Mouse (Mus musculus) embryonic facial prominence, embryonic 15.5 days (tissue): Measurements from ENCODE around the gene Epas1. TPM values are rescaled to one million over a fixed set of nuclear protein-coding genes. Genes with fewer than 3 reads are reported as not detected.

Experiments used
- ATAC-seq: fragments of 200-750 bp; cut with Nextera tagmentation; 2 replicates; pipeline ENCODE4 v1.8.0; 2017; ENCODE audit warnings: low read depth, moderate TSS enrichment; ENCODE audit not compliant: insufficient number of reproducible peaks, low FRiP score, low TSS enrichment
- H3K27ac ChIP-seq: fragments of 300-500 bp; sonication (generic); replicated peaks from 2 replicates; pipeline ENCODE4 v1.5.1; 2015; ENCODE audit warnings: mild to moderate bottlenecking, inconsistent platforms
- H3K27me3 ChIP-seq: fragments of 300-500 bp; sonication (generic); 2 replicates; pipeline ENCODE4 v1.6.1; 2015; ENCODE audit warnings: inconsistent platforms
- H3K36me3 ChIP-seq: fragments of 300-500 bp; sonication (generic); 2 replicates; pipeline ENCODE4 v1.6.1; 2015; ENCODE audit warnings: mild to moderate bottlenecking, inconsistent platforms
- H3K4me1 ChIP-seq: fragments of 300-500 bp; sonication (generic); 2 replicates; pipeline ENCODE4 v1.6.1; 2015; ENCODE audit warnings: inconsistent platforms
- H3K4me2 ChIP-seq: fragments of 300-500 bp; sonication (generic); replicated peaks from 2 replicates; pipeline ENCODE4 v1.6.1; 2015; ENCODE audit warnings: mild to moderate bottlenecking, inconsistent platforms
- H3K4me3 ChIP-seq: fragments of 300-500 bp; sonication (generic); replicated peaks from 2 replicates; pipeline ENCODE4 v1.5.1; 2015; ENCODE audit warnings: mild to moderate bottlenecking, inconsistent platforms
- H3K9ac ChIP-seq: fragments of 300-500 bp; sonication (generic); 2 replicates; pipeline ENCODE4 v1.6.1; 2015; ENCODE audit warnings: inconsistent platforms
- H3K9me3 ChIP-seq: fragments of 300-500 bp; sonication (generic); replicated peaks from 2 replicates; pipeline ENCODE4 v1.6.1; 2016; ENCODE audit warnings: inconsistent platforms
- WGBS: fragments of 180-500 bp; shearing (Covaris S2); methylation state at CpG from one replicate; pipeline ENCODE4 v1.1.7; 2015; 5-methylcytosine and 5-hydroxymethylcytosine counted together
- polyA plus RNA-seq: library from polyadenylated mRNA; unstranded; fragments of >200 nt; fragmentation: Nextera tagmentation; extraction: Ambion mirVana; gene quantifications from 2 replicates; pipeline ENCODE4 v1.2.1, GENCODE M21; 2015

Gene Epas1
- polyA plus RNA-seq, 1 experiment from 2014 or later, result 9.8 TPM

GRCm38 (mm10) chr17:86731273-86731672, 22.2 kb upstream of the Epas1 start:
- no peaks in the 10 kb centered on the region for H3K36me3 ChIP-seq
- H3K27me3 ChIP-seq, result no peaks in the 10 kb centered on the region
- no peak overlapping the region for H3K4me3 ChIP-seq
- no peak overlapping the region for H3K4me2 ChIP-seq
- no peak overlapping the region for H3K27ac ChIP-seq
- H3K9ac ChIP-seq, result no peak overlapping the region
- no peaks in the 10 kb centered on the region for H3K9me3 ChIP-seq
- peaks cover 9% of the 10 kb centered on the region for H3K4me1 ChIP-seq
- 82% methylated on average over 6 of the region's 6 CpGs for WGBS
- no peak for ATAC-seq

- Histone ChIP-seq H3K36me3 (no peaks in the 10 kb centered on the region), H3K4me2 (peak overlapping the region; percentile 15; the same call in 1 of the 2 replicates), H3K4me3 (no peak overlapping the region), H3K27me3 (no peaks in the 10 kb centered on the region), H3K4me1 (peaks cover 9% of the 10 kb centered on the region), H3K27ac (no peak overlapping the region), H3K9ac (no peak overlapping the region), H3K9me3 (no peaks in the 10 kb centered on the region)
- ATAC-seq, result peak; percentile 72
- WGBS, result 6% methylated on average over 11 of the region's 11 CpGs
Observed at GRCm38 (mm10) chr17:86732024-86732423, 21.5 kb upstream of the Epas1 start.

DNA sequence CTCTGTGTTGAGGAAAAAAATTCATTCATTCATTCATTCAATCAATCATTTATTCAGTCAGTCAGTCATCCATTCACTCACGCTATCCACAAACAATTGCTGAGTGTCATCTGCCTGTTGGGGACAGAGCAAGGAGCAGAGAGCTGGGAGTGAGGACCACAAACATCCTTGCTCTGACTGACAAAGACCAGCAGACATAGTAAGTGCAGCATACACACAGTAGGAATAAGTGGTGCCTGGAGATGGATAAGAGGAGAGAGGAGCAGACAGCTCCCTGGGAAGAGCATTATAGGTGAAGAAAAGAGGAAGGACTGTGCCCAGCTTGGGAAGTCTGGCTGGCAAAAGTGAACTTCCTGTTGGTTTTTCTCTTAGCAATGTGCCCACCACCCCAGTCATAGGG, 21.0 kb upstream of the Epas1 start:
- 70% methylated on average over 1 of the region's 1 CpGs for WGBS
- Histone ChIP-seq H3K36me3 (no peaks in the 10 kb centered on the region), H3K27me3 (no peaks in the 10 kb centered on the region), H3K9ac (no peak overlapping the region), H3K4me3 (no peak overlapping the region), H3K27ac (no peak overlapping the region), H3K4me1 (peaks cover 9% of the 10 kb centered on the region), H3K9me3 (no peaks in the 10 kb centered on the region), H3K4me2 (peak overlapping the region; percentile 15; the same call in 1 of the 2 replicates)
- ATAC-seq, result no peak

- Histone ChIP-seq H3K9me3 (no peaks in the 10 kb centered on the region), H3K36me3 (no peaks in the 10 kb centered on the region), H3K9ac (no peak overlapping the region), H3K4me3 (no peak overlapping the region), H3K27ac (no peak overlapping the region), H3K27me3 (no peaks in the 10 kb centered on the region), H3K4me1 (peaks cover 9% of the 10 kb centered on the region), H3K4me2 (no peak overlapping the region)
- no peak for ATAC-seq
- WGBS, result 81% methylated on average over 4 of the region's 4 CpGs
Observed at GRCm38 (mm10) chr17:86733644-86734043, 19.9 kb upstream of the Epas1 start.

DNA sequence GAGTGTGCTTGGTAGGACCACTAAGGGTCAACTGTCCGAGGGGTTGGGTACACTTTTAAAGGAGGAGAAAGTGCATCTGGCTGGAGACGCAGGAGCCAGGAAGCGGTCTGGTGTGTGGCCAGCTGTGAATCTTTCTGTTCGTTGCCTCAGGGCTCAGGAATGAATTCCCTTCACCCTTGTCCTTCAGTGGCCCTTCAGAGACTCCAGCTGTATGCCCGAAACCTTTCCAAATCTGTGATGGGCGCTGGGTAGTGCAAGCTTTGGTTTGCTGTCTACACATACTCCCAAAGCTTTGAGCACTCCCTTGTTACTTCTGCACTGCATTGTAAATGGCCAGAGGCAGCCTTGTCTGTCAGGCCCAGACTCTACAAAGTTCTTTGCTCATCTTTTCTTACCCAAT, 15.0 kb upstream of the Epas1 start:
- Histone ChIP-seq H3K9me3 (no peaks in the 10 kb centered on the region), H3K36me3 (no peaks in the 10 kb centered on the region), H3K4me2 (no peak overlapping the region), H3K27ac (no peak overlapping the region), H3K27me3 (no peaks in the 10 kb centered on the region), H3K4me1 (no peaks in the 10 kb centered on the region), H3K9ac (no peak overlapping the region), H3K4me3 (no peak overlapping the region)
- ATAC-seq, result no peak
- 59% methylated on average over 6 of the region's 6 CpGs for WGBS

GRCm38 (mm10) chr17:86743351-86743941, 10.1 kb upstream of the Epas1 start:
- Histone ChIP-seq H3K4me1 (no peaks in the 10 kb centered on the region), H3K9me3 (no peaks in the 10 kb centered on the region), H3K36me3 (no peaks in the 10 kb centered on the region), H3K27ac (no peak overlapping the region), H3K27me3 (no peaks in the 10 kb centered on the region), H3K4me3 (no peak overlapping the region), H3K4me2 (no peak overlapping the region), H3K9ac (no peak overlapping the region)
- WGBS, result 83% methylated on average over 7 of the region's 7 CpGs
- no peak for ATAC-seq

DNA sequence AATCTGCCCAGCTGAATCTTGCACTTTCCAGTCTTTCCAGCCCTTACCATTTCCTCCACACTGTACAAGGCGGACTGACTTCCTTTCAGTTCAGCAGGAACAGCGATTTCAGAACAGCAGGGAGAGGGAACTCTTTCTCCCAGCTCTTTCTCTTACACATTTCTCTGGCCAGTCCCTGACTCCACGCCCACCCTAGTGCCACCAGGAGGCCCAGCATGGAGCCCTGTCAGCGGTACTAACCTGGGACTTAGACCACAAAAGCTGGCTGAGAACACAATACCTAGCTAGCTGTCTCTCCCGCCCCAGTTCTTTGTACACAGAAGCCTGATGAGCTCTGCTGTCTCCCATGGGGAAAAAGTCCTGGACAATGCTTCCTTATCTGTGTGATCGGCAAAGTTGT, 8.6 kb upstream of the Epas1 start:
- Histone ChIP-seq H3K27me3 (no peaks in the 10 kb centered on the region), H3K36me3 (no peaks in the 10 kb centered on the region), H3K4me1 (no peaks in the 10 kb centered on the region), H3K27ac (no peak overlapping the region), H3K9ac (no peak overlapping the region), H3K9me3 (no peaks in the 10 kb centered on the region), H3K4me2 (no peak overlapping the region), H3K4me3 (no peak overlapping the region)
- no peak for ATAC-seq
- 50% methylated on average over 6 of the region's 6 CpGs for WGBS

DNA sequence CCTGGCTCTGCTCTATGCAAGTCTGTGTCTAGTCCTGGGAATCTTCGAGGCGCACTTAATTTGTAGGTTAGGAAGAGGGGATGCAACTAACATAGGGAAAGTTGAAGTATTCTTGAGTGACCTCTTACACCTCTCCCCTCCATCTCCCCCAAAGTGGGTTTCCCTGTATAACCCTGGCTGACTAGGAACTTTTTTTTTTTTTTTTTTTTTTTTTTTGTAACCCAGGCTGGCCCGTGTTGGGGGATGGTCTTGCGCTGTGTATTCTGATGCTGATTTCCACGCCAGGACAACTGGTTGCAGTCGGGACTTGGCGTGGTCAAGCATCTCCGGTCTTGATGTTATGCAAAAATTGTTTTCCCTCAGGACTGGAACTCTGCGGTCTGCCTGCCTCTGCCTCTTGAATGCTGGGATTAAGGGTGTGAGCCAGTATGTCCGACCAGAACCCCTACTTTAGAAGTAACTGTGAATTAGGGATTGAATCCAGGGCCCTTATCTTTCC, 2.1 kb upstream of the Epas1 start:
- Histone ChIP-seq H3K27me3 (peaks cover 51% of the 10 kb centered on the region), H3K4me1 (peaks cover 25% of the 10 kb centered on the region), H3K4me3 (no peak overlapping the region), H3K9ac (no peak overlapping the region), H3K27ac (no peak overlapping the region), H3K36me3 (no peaks in the 10 kb centered on the region), H3K9me3 (no peaks in the 10 kb centered on the region), H3K4me2 (no peak overlapping the region)
- no peak for ATAC-seq
- 73% methylated on average over 10 of the region's 10 CpGs for WGBS

DNA sequence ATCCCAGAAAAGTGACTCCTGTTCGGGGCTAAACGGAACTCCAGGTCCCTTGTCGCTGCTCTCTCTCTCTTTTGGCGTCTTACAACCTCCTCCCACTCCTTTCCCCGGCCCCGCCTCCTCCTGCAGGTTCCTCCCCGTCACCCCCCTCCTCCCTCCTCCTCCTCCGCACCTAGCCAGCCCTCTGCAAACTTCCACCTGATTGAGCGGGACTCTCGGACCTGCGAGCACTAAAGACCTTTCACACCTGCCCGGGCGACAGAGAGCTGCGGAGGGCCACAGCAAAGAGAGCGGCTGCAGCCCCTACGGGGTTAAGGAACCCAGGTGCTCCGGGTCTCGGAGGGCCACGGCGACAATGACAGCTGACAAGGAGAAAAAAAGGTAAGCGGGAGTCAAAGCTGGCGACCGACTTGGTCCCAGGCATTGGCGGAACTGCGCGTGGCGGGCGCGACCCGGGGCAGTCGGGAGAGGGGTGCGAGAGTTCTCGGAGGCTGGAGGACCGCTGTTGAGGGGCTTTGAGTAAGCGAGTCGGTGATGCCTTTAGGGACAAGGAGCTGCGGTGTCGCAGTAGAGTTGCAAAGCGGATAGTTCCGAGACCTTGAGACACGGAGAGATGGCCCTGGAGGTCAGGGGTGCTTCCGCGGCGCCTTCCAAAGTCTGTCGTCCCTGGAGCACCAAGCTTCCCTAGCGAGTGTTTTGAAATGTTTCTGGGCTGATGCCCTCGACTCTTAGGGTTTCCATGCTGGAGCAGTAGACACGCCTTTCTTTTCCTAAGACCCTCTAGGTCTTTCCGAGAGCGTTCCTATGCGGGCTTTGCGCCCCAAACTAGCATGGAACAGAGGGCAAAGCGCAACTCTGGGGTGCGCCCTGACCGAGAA, 668 bp downstream of the Epas1 start:
- peaks cover 25% of the 10 kb centered on the region for H3K4me1 ChIP-seq
- no peak for ATAC-seq
- H3K27ac ChIP-seq, result no peak overlapping the region
- no peaks in the 10 kb centered on the region for H3K9me3 ChIP-seq
- no peaks in the 10 kb centered on the region for H3K36me3 ChIP-seq
- H3K4me2 ChIP-seq, result peak overlapping the region; percentile 82
- WGBS, result under 1% methylated on average over 55 of the region's 55 CpGs
- H3K9ac ChIP-seq, result peak overlapping the region; percentile 16; the same call in 1 of the 2 replicates
- H3K4me3 ChIP-seq, result peak overlapping the region; percentile 57
- peaks cover 55% of the 10 kb centered on the region for H3K27me3 ChIP-seq

DNA sequence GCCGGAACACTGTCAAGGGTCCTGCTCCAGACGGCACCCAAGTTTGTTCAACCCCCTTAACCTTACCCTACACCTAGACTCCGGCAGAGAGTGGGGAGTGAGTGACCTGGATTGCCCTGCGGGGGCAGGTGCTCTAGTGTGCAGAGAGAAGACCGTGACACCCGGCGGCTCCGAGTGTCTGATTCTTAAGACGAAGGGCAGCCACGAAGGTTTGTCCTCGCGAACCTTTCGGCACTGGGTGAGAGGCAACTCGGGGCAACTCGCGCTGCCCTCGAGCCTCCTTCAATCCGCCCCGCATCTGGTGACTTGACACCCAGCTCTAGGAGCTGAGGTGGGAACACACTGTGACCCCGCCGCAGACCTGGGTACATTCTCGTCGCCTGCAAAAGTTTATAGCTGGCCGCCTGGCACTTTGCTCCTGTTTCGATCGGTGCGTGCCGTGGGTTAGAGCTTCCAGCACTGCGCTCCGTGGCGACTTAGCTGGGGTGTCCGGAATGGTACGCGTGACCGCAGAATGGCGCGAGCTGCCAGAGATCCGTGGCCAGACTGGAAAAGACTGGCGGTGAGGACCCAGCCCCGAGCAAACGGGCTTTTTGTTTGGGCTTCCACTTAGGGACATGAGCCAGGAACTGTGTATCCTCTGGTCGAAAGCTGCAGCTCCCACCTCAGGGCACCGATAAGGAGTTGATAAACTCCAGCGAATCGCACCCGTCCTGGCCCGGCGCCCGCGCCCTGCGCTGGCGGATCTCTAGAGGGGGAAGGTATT, 1.5 kb downstream of the Epas1 start:
- peak overlapping the region; percentile 16; the same call in 1 of the 2 replicates for H3K9ac ChIP-seq
- WGBS, result 2% methylated on average over 52 of the region's 52 CpGs
- H3K4me3 ChIP-seq, result peak overlapping the region; percentile 57
- H3K36me3 ChIP-seq, result no peaks in the 10 kb centered on the region
- H3K27ac ChIP-seq, result no peak overlapping the region
- H3K9me3 ChIP-seq, result no peaks in the 10 kb centered on the region
- peak overlapping the region; percentile 82 for H3K4me2 ChIP-seq
- no peak for ATAC-seq
- H3K4me1 ChIP-seq, result peaks cover 25% of the 10 kb centered on the region
- peaks cover 55% of the 10 kb centered on the region for H3K27me3 ChIP-seq

- peaks cover 50% of the 10 kb centered on the region for H3K27me3 ChIP-seq
- no peak for ATAC-seq
- WGBS, result 24% methylated on average over 11 of the region's 11 CpGs
Observed at GRCm38 (mm10) chr17:86755581-86756195, 2.2 kb downstream of the Epas1 start.

More at GRCm38 (mm10) chr17:86755581-86756195, 2.2 kb downstream of the Epas1 start:
- H3K9ac ChIP-seq, result no peak overlapping the region
- no peaks in the 10 kb centered on the region for H3K9me3 ChIP-seq
- peaks cover 25% of the 10 kb centered on the region for H3K4me1 ChIP-seq
- H3K4me2 ChIP-seq, result peak overlapping the region; percentile 82
- H3K27ac ChIP-seq, result no peak overlapping the region
- H3K36me3 ChIP-seq, result no peaks in the 10 kb centered on the region
- peak overlapping the region; percentile 57 for H3K4me3 ChIP-seq
